Mouse (Mus musculus): Measurements from ENCODE around the gene Depdc5.
"Not testable (repeated sequence)": the region's sequence is repeated elsewhere in the genome, so short reads cannot be mapped to it uniquely, and the experiment has no call there.

Depdc5 gene

DNA sequence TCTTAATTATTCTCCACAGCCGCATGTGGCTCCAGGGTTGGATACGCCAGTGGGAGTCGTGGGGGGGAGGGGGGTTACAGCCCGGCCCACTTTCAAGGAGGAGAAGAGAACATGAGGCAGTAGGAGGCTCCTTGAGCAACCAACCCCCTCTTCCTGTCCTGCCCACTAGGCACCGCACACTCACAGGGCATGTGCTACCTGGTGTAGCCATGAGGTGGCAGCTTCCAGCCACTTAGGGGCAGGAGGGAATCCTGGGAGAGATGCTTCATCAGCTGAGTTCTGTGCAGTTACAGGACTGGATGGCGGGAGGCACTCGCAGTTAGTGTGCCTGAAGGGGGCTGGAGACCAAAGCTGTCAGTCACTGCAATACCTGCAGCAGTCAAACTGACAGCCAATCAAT is 170.6 kb downstream of the Depdc5 start:
- no peak for DNase-seq

DNA sequence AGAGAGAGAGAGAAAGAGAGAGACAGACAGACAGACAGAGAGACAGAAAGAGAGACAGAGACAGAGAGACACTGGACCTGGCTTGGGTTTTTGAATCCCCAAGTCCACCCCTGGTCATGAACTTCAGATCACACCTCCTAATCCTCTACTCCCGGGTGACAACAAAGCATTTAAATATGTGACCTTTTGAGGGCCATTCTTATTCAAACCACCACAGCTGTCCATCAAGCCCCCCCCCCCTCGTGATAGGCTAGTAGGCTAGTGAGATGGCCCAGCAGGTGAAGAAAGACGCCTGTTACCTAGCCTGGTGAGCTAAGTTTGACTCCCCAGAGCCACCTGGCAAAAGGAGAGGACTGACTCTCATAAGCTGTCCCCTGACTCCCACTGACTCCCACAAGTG is 171.4 kb downstream of the Depdc5 start:
- DNase-seq = no peak

DNA sequence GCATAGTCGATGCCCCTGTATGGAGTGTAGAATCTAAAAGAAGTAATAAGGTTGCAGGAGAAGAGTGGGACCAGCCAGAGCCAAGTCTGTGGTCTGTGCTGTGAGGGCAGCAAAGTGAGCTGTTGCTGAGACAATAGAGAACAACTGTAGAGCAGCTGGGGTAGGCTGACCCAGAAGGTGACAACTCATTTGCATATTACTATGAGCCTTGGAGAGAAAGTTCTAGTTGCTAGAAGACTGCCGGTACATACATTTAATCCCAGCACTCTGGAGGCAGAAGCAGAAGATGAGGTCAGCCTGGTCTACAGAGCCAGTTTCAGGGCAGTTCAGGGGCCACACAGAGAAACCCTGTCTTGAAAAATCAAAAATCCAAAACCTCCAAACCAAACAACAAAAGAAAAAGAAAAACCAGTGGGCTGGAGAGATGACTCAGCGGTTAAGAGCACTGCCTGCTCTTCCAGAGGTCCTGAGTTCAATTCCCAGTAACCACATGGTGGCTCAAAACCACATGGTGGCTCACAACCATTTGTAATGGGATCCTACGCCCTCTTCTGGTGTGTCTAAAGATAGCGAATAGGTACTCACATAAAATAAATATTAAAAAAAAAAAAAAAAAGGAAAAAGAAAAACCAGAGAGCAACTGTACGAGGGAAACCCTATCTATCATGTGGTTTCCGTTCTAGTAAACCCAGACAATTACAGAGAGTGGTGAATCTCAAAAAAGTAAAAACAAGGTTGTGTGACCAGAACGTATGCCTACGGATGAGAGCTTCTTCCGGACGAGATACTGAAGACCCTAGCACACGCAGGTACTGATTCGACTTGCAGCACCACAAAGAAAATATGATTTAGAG is 175.4 kb downstream of the Depdc5 start:
- no peak for DNase-seq

DNA sequence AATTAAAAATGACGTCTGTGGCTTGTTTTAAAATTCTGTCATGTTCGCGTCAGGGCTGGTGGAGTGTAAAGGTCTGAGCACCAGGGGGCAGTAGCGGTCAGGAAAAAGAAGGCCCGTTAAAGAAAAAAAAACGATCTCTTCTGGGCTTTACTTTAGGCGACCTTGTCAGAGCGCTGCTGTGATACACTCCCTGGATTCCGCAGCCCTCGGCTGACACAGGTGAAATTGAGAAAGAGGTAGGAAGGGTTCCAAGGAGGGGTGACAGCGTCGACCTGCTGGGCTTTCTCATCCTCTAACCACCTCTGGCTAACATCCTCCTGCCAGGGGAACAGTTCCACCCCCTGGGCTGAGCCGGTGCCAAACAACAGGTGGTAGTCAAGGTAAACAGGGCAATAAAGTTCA is 176.0 kb downstream of the Depdc5 start:
- peak; percentile 68 for DNase-seq

DNA sequence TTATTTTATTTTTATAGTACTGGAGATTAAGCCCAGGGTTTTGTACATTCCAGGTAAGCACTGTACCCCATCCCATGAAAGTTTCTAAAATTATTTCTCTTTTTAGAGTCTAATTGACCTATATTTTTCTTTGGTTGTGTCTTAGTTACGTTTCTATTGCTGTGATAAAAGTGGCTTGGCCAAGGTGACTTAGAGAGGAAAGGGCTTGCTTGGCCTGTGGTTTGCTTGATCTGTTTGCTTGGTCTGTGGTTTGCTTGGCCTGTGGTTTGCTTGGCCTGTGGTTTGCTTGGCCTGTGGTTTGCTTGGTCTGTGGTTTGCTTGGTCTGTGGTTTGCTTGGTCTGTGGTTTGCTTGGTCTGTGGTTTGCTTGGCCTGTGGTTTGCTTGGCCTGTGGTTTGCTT is 177.2 kb downstream of the Depdc5 start:
- not testable (repeated sequence) for DNase-seq

DNA sequence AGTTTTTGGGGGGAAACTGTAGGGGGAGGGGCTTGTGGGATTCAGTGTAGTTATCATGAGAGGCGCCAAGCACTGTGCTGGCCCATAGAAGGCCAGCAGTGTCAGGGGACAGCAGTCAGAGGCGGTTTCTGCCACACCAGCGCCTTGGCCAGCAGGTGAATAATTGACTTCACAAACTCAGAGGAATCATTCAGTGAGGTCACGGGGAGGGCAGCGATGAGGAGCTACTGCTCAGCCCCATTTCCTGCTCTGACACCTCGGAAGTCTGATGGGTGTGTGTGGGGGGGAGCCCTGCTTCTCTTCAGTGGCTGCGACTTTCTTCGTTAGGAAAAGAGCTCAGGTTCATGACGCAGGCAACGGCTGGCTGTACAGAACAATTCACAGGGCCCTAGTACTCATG is 179.9 kb downstream of the Depdc5 start:
- no peak for DNase-seq
